Mouse (Mus musculus) heart, adult 2 months (tissue): ENCODE data around the gene Galns.

Experiments
- CTCF ChIP-seq: fragments of 200-600 bp; IDR thresholded peaks from 2 replicates; pipeline ENCODE4 v1.8.1; 2022; ENCODE audit warnings: antibody characterized with exemption, mild to moderate bottlenecking, moderate library complexity
- EP300 ChIP-seq: fragments of 200-500 bp; IDR thresholded peaks from 2 replicates; pipeline ENCODE4 v1.6.1; 2011; ENCODE audit warnings: low read depth, low read length, control low read depth; ENCODE audit not compliant: insufficient read depth
- POLR2A ChIP-seq: fragments of 200-500 bp; IDR thresholded peaks from 2 replicates; pipeline ENCODE4 v1.6.1; 2011; ENCODE audit warnings: mild to moderate bottlenecking, low read depth, low read length, control low read depth; ENCODE audit not compliant: insufficient read depth

DNA sequence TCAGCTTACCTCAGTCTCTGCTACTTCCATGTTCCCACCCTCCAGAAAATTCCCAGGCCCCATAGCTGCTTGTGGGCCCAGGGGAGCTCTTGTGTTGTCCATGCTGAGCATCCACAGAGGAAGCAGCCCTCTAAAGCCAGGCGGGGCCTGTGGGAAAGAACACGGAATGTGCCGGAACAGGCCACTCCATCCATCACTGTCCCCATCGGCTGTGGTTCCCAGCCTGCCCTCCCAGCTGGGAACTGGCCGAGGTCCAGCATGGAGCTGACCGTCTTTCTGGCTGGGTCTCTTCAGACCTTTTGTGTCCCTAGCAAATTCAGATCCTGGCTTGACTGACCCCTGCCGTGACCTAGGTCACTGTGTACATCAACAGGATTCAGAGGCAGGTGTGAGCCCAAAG, 43.5 kb upstream of the Galns start:
- TF ChIP-seq POLR2A (no peak), EP300 (peak; percentile 69; the same call in 1 of the 2 replicates), CTCF (no peak)
